Mouse (Mus musculus): Measurements from ENCODE around the gene Casq2. TPM values are rescaled to one million over a fixed set of nuclear protein-coding genes. Genes with fewer than 3 reads are reported as not detected.
"Not testable (repeated sequence)": the region's sequence is repeated elsewhere in the genome, so short reads cannot be mapped to it uniquely, and the experiment has no call there.

The Casq2 gene
- total RNA-seq, 2 experiments from 2014 or later, result 1,042 to 1,098 TPM

DNA sequence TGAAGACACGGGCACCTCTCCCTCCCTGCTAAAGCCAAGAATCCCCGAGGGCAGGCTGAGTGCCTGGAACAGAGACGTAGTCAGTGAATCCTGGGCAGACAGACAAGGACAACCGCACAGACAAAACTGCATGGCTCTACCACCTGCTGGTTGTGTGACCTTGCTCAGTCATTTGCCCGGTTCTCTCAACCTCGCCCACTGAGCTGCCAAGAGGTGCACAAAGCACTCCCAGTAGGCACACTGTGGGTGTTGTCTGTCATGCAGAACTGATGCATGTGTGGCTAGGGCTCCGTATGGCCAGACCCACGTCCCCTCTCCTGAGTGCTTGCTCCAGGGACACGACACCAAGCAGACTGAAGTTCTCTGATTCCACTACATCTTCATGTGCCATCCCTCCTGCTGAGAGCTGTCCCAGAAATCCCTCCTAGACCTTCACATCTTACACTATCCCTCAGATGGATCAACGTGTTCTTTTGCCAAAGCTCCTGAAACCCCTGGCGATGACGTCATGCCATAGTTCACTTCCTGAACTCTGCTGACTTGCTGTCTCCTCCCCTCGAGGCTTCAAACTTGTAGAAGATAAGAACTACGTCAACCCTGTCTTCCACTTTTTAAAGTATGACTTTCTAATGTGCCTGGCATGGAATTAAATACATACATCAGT, 72.7 kb downstream of the Casq2 start:
- no peak for DNase-seq
- intact Hi-C loops (cut with DNase I), result no loop called here

GRCm38 (mm10) chr3:102159423-102160325, 73.5 kb downstream of the Casq2 start:
- intact Hi-C loops (cut with DNase I), result no loop called here
- no peak for DNase-seq

DNA sequence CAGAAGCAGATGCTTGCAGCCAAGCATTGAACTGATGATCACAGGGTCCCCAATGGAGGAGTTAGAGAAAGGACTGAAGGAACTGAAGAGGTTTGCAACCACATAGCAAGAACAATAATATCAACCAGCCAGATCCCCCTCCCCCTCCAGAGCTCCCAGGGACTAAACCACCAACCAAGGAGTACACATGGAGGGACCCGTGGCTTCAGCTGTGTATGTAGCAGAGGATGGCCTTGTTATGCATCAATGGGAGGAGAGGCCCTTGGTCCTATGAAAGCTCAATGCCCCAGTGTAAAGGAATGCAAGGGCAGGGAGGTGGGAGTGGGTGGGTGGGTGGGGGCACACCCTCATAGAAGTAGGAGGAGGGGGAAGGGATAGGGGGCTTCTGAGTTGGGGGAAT, 77.6 kb downstream of the Casq2 start:
- intact Hi-C loops (cut with DNase I); DNase-seq: not testable (repeated sequence)

DNA sequence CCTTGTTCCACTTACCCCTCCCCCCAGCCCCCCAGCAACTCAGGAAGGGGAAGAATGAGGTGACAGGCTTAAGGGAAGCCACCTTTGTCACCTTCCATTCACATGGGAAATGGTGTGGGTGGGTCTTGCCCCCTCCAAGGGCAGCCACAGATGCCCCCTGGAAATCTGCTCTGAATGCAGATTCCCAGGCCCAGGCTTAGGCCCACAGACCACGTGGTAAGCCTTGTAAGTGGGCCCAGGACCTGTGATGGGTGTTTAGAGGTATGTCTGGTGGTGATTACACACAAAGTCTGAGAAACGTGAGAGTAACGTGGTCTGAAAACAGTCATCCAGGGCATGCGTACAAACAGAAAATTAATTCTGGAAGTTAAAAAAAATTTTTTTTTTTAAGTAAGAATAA, 78.7 kb downstream of the Casq2 start:
- DNase-seq, result no peak
- intact Hi-C loops (cut with DNase I), result loop anchor here (5.0 kb wide), 1 partner anchor 37 kb away; the partner anchor contains the start of gene Vangl1

DNA sequence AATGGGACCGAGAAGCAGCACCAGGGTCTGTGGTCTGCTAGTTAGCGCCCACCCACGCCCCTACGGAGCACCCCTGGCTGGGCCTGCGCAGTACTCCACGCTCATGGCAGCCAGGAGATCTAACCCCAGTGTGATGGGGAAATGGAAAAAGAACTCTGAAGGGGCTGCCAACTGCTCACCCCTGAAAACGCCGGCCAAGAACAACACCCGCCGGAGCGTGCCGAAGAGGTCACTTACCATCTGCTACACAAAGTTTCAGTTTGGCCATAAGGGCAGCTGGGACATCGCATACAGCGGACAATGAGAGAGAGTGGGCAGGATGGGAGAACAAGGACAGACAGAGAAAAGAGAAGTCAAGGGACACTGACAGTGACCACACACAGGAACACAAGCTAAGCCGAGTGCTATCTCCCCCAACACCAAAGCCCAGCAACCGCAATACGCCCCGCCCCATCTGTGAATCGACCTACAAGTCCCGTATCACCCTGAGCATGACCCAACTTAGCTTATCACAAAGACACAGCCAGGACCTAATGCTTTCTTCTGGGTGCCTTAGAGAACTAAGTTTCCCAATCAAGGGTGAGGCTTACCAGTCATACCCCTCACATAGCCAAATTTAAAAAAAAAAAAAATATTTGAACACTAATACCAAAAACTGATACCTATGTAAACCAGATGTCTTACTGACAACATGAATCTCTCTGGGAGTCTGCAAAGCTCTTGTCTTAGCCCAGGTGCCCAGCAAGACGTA, 79.5 kb downstream of the Casq2 start:
- intact Hi-C loops (cut with DNase I), result loop anchor here (5.0 kb wide), 1 partner anchor 37 kb away; the partner anchor contains the start of gene Vangl1
- no peak for DNase-seq

GRCm38 (mm10) chr3:102166287-102166620, 80.0 kb downstream of the Casq2 start:
- intact Hi-C loops (cut with DNase I), result loop anchor here (5.0 kb wide), 1 partner anchor 36 kb away; the partner anchor contains the start of gene Vangl1
- DNase-seq, result no peak

- no peak for DNase-seq
- intact Hi-C loops (cut with DNase I), result loop anchor here (5.0 kb wide), 1 partner anchor 36 kb away; the partner anchor contains the start of gene Vangl1
These were observed 80.6 kb downstream of the Casq2 start for GRCm38 (mm10) chr3:102166794-102167193.

DNA sequence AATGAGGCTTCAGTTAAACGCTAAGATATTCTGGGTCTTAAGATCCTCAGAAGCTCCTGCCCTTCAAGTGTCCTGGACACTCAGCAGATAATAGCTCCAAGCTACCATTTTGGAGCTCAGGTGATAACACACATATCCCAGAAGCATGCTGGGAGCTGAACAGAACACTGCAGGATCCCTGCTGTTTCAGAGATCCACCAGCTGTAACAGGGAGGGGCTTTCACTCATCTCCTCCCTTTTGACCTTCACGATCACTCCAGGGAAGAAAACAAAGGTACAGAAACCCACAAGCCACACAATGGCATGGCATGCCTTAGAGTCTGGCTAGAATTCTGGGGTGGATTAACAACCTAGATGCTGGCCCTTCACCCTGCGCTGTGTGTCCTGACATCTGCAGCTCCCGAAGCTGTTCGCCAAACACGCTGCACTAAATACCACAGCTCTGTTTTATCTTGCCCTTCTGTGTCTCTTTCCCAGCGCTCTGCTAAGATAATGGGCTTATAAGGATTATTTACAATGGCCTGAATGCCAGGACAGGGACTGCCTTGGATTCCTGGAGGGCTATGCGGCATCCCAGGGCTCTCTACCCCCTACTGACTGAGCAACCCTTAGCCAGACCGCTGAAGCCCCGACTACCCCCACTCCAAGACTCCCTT, 81.5 kb downstream of the Casq2 start:
- intact Hi-C loops (cut with DNase I), result loop anchor here (5.0 kb wide), 1 partner anchor 35 kb away; the partner anchor contains the start of gene Vangl1
- DNase-seq, result no peak

GRCm38 (mm10) chr3:102169197-102169905, 83.1 kb downstream of the Casq2 start:
- DNase-seq, result peak; percentile 94 to 96
- intact Hi-C loops (cut with DNase I), result loop anchor here (5.0 kb wide), 1 partner anchor 33 kb away; the partner anchor contains the start of gene Vangl1

DNA sequence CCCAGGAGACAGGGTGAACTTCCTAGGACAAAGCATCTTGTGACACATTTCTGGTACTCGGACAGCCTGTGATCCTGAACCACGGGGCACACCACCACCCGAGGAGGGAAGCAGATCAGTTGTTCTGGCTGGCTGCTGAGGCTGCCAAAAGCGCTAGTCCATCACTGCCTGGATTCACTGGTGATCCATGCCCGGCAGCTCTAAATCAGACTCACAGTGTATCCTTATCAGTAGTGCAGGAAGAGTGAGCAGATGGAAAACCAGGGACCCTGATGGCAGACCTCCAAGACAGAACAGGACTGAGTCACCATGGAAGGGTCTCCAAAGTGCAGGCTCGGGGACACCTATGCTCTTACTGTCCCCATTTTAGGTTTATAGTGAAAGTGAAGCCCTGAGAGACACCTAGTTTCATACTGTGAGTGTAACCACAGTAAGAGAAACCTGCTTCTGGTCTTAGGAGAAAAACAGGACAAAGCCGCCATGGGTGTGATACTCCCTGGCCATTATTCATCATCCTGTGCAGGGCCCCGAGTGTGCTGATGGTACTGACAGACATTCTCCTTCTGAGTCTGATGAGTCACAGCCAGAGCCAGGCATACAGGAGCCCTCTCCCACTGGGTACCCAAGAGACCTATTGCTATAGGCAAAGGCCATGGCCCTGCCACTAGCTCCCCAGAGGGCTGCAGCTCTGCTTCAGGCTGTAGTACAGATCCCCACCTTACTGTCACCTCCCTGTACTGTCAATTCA, 88.1 kb downstream of the Casq2 start:
- intact Hi-C loops (cut with DNase I), result no loop called here
- DNase-seq, result no peak

DNA sequence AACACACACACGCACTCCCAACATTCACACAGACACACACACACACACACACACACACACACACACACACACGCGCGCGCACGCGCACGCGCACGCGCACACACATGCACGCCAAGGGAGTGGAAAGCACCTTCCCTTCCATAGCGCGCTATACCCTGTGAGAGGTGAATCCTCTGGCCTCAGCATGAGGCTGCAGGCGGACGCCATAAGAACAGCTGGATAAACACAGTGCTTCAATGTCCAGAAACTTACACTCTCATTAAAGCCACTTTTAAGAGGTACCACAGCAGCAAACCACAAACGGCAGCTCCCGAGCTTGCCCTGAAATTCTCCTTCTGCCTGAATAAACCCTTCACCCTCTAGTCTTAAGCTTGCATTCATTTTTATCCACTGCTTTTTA, 89.5 kb downstream of the Casq2 start:
- intact Hi-C loops (cut with DNase I), result no loop called here
- no peak for DNase-seq

GRCm38 (mm10) chr3:102176116-102176515, 89.9 kb downstream of the Casq2 start:
- intact Hi-C loops (cut with DNase I), result no loop called here

DNA sequence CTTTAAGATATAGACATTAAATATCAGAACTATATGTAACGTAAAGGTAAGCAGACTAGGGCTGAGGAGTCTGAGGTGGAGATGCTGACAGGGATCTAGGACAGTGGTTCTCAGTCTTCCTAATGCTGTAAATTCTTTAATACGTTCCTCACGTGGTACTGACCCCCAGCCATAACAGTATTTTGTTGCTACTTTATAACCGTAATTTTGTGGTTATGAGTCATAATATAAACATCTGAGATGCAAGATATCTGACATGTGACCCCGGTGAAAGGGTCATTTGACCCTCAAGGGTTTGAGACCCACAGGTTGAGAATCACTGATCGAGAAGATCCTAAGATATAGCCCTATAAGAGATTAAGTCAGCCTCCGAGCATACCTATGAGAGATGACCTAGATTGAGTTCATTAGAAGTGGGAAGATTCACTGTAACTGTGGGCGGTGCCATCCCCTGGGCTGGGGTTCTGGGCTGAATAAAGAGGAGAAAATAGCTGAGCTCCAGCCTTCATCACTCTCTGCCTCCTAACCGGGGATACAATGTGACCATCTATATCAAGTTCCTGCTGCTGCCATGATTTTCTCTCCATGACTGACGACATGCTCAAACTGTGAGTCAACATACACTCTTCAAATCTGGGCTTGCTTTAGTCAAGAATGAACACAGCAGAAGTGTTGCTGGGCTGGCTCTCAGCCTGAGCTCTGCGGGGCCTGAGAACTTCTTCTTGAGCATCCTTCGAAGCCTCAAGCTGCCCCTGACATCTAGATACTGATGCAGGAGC, 91.8 kb downstream of the Casq2 start:
- intact Hi-C loops (cut with DNase I), result no loop called here
- no peak for DNase-seq

More at GRCm38 (mm10) chr3:102176116-102176515, 89.9 kb downstream of the Casq2 start:
- no peak for DNase-seq

DNA sequence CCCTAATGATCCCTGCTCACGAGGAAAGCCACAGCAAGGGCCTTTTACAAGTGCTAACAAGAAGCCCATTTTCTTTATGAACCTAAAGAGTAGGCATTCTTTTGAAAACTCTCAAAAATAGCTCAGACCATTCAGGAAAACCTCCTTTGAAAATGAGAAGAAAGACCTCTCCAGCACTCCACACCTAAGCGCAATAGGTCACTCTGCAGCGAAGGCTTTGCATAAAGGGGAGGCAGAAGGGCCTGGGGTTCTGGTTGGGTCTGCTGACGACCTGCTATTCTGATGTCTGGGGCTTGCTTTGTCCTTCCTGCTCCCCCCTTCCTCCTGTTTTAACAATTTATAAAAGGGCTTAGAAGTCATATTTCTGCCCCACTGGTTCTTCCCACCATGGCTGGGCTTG, 93.7 kb downstream of the Casq2 start:
- intact Hi-C loops (cut with DNase I), result no loop called here

DNA sequence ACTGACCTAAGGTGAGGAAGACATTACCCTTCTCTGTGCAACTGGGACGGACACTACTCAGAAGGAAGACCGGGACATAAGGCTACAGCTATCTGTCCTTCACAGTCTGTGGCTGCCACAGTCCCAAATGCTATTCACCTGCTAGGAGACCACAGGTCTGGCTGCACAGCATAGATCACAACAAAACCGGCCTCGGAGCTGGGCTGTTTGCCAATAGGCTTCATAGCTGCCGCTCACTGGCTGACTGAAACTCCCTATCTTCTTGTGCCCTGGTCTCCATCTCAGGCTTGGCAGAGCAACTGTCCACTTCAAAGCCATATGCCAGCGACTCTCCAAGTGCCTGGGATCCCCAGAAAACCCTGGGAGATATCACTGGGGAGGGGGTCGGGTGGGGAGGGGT, 94.5 kb downstream of the Casq2 start:
- intact Hi-C loops (cut with DNase I), result no loop called here
- peak; percentile 60 to 69 for DNase-seq

More for the DNA sequence above, 93.7 kb downstream of the Casq2 start:
- no peak for DNase-seq

- DNase-seq, result no peak
- intact Hi-C loops (cut with DNase I), result no loop called here
These were observed 95.0 kb downstream of the Casq2 start for GRCm38 (mm10) chr3:102181191-102181590.

- no peak for DNase-seq
- intact Hi-C loops (cut with DNase I), result no loop called here
These were observed 96.4 kb downstream of the Casq2 start for GRCm38 (mm10) chr3:102182601-102183000.

GRCm38 (mm10) chr3:102184721-102185120, 98.5 kb downstream of the Casq2 start:
- no peak for DNase-seq
- intact Hi-C loops (cut with DNase I), result no loop called here
